ENCODE assay signal across 24 mouse cellular contexts in genomic region chr6:135632671-135633070, GRCm38 (mm10).
"Had no signal": no experiment of that assay in that cellular context is flagged by ENCODE, and none has a peak within 500 bp of the region (broad histone marks: within the 10 kb centered on the region; RNA-seq: fewer than 3 reads in every experiment).

No protein-coding gene starts in this region.

- H3K9ac ChIP-seq: heart, embryonic 12.5 days; hindbrain, embryonic 12.5 days; hindbrain, embryonic 14.5 days; intestine, embryonic 15.5 days; limb, embryonic 12.5 days; liver, embryonic 13.5 days; liver, embryonic 15.5 days had no signal

- H3K4me1 ChIP-seq: intestine, embryonic 15.5 days; limb, embryonic 12.5 days; liver, embryonic 13.5 days; liver, embryonic 15.5 days had no signal

- H3K4me2 ChIP-seq: heart, embryonic 12.5 days; hindbrain, embryonic 12.5 days; hindbrain, embryonic 14.5 days; intestine, embryonic 15.5 days; limb, embryonic 12.5 days; liver, embryonic 11.5 days; liver, embryonic 13.5 days; liver, embryonic 15.5 days had no signal

- ATAC-seq: hindbrain, embryonic 16.5 days; inflammation-experienced regulatory T-cells, adult 6 months; intestine, embryonic 15.5 days; intestine, postnatal 0 days had no signal

- H3K9me3 ChIP-seq: heart, embryonic 10.5 days; heart, embryonic 12.5 days; hindbrain, embryonic 10.5 days; hindbrain, embryonic 12.5 days; intestine, embryonic 15.5 days; limb, embryonic 10.5 days; liver, embryonic 13.5 days; liver, embryonic 15.5 days had no signal

- H3K27me3 ChIP-seq: heart, embryonic 12.5 days; hindbrain, embryonic 12.5 days; intestine, embryonic 15.5 days; limb, embryonic 12.5 days; liver, embryonic 13.5 days; liver, embryonic 15.5 days had no signal

- H3K4me3 ChIP-seq: heart, embryonic 10.5 days; heart, embryonic 12.5 days; hindbrain, embryonic 10.5 days; hindbrain, embryonic 12.5 days; intestine, embryonic 15.5 days; limb, embryonic 10.5 days; limb, embryonic 12.5 days; liver, embryonic 13.5 days; liver, embryonic 15.5 days had no signal

- H3K27ac ChIP-seq: heart, embryonic 10.5 days; hindbrain, embryonic 10.5 days; hindbrain, embryonic 12.5 days; hindbrain, embryonic 14.5 days; intestine, embryonic 15.5 days; limb, embryonic 10.5 days; limb, embryonic 12.5 days; liver, embryonic 13.5 days; liver, embryonic 15.5 days had no signal

- DNase-seq: gastrocnemius, postnatal 25 days; heart, adult 18-20 months; heart, postnatal 10 days; heart, postnatal 4 days; kidney, adult 18-20 months; kidney, adult 8-10 months; kidney, postnatal 10 days; kidney, postnatal 25 days; kidney, postnatal 4 days; liver; liver, embryonic 13.5 days had no signal

- H3K36me3 ChIP-seq: heart, embryonic 10.5 days; heart, embryonic 12.5 days; hindbrain, embryonic 10.5 days; hindbrain, embryonic 12.5 days; intestine, embryonic 15.5 days; limb, embryonic 10.5 days; limb, embryonic 12.5 days; liver, embryonic 13.5 days; liver, embryonic 15.5 days had no signal
